Mouse (Mus musculus) inflammation-experienced regulatory T-cells, adult 6 months (primary cell): ENCODE results near the gene Gm3002. TPM values are rescaled to one million over a fixed set of nuclear protein-coding genes. Genes with fewer than 3 reads are reported as not detected.
"Not testable (repeated sequence)": the region's sequence is repeated elsewhere in the genome, so short reads cannot be mapped to it uniquely, and the experiment has no call there.

ENCODE experiments used
- ATAC-seq: one replicate; pipeline ENCODE4 v1.8.0; 2017
- polyA plus RNA-seq, 3 experiments: library from polyadenylated mRNA; unstranded; fragments of 100-300 nt; shearing (Covaris generic); gene quantifications; one replicate each; pipeline ENCODE4 v1.2.1; 2017

Gm3002 gene
- polyA plus RNA-seq = 1 to 10 TPM in 1 of 3 experiments, under 1 TPM in 2; 0.70 to 8.4 (median 0.83) TPM

DNA sequence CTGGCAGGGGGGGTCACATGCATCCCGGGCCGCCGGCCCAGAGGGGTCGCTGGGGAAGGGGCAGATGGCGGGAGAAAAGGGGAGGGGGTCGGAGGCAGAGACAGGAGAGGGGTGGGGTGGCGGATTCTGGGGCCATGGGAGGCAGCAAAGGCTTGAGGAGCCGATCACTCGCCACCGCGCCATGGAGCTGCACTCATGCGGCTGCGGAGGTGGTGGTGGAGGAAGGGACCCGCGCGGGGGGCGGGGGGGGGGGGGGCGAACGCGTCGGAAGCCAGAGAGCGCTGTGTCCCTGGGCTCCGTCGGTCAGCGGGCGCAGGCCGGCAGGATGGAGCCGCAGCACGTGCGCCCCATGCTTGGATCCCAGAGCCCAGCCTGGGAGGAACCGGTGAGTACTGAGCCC is at the start of gene Gm3002:
Gene Gm3002 (plus strand): TSS at position 301 of the 400 bp plus-strand sequence.
- ATAC-seq = not testable (repeated sequence)

DNA sequence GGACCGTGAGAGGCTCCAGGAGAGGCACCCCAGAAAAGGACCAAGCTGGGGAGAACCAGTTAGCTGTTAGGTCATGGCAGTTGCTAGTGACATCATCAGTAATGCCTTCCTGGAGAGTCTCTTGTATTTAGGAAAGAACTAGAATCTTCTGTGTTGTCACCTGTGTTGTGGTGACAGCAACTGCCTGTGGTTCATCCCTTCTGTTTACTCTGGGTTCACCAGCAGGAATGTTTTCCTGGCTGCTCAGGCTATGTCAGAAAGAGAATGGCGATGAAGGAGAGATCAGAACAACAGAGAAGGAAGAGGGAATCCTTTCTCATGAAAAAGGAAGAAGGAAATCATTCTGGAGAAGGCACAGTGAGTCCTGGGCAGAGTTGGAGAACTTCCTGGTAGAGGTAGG is 36.1 kb downstream of the Gm3002 start, which contains the start of gene Gm3033:
Gene Gm3033 (plus strand): TSS at position 301 of the 400 bp plus-strand sequence.
- ATAC-seq = not testable (repeated sequence)

DNA sequence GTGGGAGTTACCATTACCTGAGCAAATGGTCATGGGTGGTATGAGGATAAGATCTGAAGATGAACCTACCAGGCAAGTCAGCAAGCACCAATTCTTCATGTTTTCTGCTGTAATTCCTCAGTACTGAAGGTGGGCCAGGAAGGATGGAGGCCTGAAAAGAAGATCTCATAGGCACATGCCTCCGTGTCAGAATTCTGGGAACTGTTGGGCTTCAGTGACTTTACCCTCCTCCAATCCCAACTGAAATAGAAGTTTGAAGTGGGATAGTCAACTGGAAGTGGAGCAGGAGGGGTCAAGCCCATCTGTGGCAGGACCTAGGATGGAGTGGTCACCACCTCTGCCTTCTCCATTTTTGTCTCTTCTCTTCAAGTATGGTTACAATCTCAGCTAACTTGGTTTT is 74.0 kb downstream of the Gm3002 start, which contains the start of gene Gm2916:
Gene Gm2916 (plus strand): TSS at position 301 of the 400 bp plus-strand sequence.
- ATAC-seq = not testable (repeated sequence)

DNA sequence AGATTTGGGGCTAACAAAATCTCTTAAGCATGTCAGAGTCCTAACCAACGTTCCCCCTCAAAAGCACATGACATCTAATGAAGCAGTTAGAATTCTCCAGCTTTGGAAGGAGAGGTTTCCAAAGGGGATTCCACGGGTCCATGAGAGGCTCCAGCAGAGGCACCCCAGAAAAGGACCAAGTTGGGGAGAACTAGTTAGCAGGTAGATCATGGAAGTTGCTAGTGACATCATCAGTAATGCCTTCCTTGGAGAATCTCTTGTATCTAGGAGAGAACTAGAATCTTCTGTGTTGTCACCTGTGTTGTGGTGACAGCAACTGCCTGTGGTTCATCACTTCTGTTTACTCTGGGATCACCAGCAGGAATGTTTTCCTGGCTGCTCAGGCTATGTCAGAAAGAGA is 121.6 kb downstream of the Gm3002 start, which contains the start of gene Gm3029:
Gene Gm3029 (plus strand): TSS at position 301 of the 400 bp plus-strand sequence.
- ATAC-seq = not testable (repeated sequence)

DNA sequence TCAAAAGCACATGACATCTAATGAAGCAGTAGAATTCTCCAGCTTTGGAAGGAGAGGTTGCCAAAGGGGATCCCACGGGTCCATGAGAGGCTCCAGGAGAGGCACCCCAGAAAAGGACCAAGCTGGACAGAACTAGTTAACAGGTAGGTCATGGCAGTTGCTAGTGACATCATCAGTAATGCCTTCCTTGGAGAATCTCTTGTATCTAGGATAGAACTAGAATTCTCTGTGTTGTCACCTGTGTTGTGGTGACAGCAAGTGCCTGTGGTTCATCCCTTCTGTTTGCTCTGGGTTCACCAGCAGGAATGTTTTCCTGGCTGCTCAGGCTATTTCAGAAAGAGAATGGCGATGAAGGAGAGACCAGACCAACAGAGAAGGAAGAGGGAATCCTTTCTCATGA is 153.4 kb downstream of the Gm3002 start, which contains the start of gene Gm3095:
Gene Gm3095 (plus strand): TSS at position 301 of the 400 bp plus-strand sequence.
- not testable (repeated sequence) for ATAC-seq

DNA sequence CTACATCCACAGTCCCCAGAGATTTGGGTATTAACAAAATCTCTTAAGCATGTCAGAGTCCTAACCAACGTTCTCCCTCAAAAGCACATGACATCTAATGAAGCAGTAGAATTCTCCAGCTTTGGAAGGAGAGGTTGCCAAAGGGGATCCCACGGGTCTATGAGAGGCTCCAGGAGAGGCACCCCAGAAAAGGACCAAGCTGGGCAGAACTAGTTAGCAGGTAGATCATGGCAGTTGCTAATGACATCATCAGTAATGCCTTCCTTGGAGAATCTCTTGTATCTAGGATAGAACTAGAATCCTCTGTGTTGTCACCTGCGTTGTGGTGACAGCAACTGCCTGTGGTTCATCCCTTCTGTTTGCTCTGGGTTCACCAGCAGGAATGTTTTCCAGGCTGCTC is 188.2 kb downstream of the Gm3002 start, which contains the start of gene Gm3099:
Gene Gm3099 (plus strand): TSS at position 301 of the 400 bp plus-strand sequence.
- ATAC-seq = not testable (repeated sequence)

Other genes with a start within 250 kb of the Gm3002 start
- gene Gm3012, start 175.6 kb upstream of the Gm3002 start, polyA plus RNA-seq = not detected
- gene Gm3020, start 158.0 kb upstream of the Gm3002 start, polyA plus RNA-seq = 10 to 100 TPM in 2 of 3 experiments, 1 to 10 TPM in 1; 5.2 to 21.0 (median 11.1) TPM
- gene Gm3043, start 121.3 kb upstream of the Gm3002 start, polyA plus RNA-seq = not detected
- not detected for gene Gm3033, start 36.2 kb downstream of the Gm3002 start, polyA plus RNA-seq
- gene Gm2916, start 74.1 kb downstream of the Gm3002 start, polyA plus RNA-seq = under 1 TPM in 1 of 3 experiments, not detected in 2; 0.78 TPM
- not detected for gene Gm3029, start 121.7 kb downstream of the Gm3002 start, polyA plus RNA-seq
- gene Gm3095, start 153.5 kb downstream of the Gm3002 start, polyA plus RNA-seq = 1 to 10 TPM in 1 of 3 experiments, under 1 TPM in 1, not detected in 1; 0.26 to 1.4 TPM
- not detected for gene Gm3099, start 188.3 kb downstream of the Gm3002 start, polyA plus RNA-seq
- gene Gm5796, start 213.9 kb downstream of the Gm3002 start, polyA plus RNA-seq = 1 to 10 TPM in 2 of 3 experiments, under 1 TPM in 1; 0.55 to 9.2 (median 3.6) TPM